Mouse (Mus musculus) small intestine, adult 2 months (tissue): Measurements from ENCODE around the gene Dnajc30. TPM values are rescaled to one million over a fixed set of nuclear protein-coding genes. Genes with fewer than 3 reads are reported as not detected.

Experiments
- H3K27ac ChIP-seq: fragments of 200-500 bp; 2 replicates; pipeline ENCODE4 v1.5.1; 2012; ENCODE audit warnings: low read depth, low read length, control low read depth, inconsistent platforms; ENCODE audit not compliant: insufficient read depth
- H3K27me3 ChIP-seq: fragments of 200-500 bp; 2 replicates; pipeline ENCODE4 v1.6.1; 2012; ENCODE audit warnings: mild to moderate bottlenecking, moderate library complexity, low read length, inconsistent platforms; ENCODE audit not compliant: control insufficient read depth, insufficient read depth
- H3K36me3 ChIP-seq: fragments of 200-500 bp; 2 replicates; pipeline ENCODE4 v1.6.1; 2012; ENCODE audit warnings: mild to moderate bottlenecking, low read length, control low read depth, inconsistent platforms; ENCODE audit not compliant: control insufficient read depth, insufficient read depth
- H3K4me1 ChIP-seq: fragments of 200-500 bp; 2 replicates; pipeline ENCODE4 v1.6.1; 2012; ENCODE audit warnings: low read length, inconsistent platforms, mixed read lengths; ENCODE audit not compliant: control insufficient read depth, insufficient read depth, insufficient read length
- H3K4me3 ChIP-seq: fragments of 200-500 bp; 2 replicates; pipeline ENCODE4 v1.5.1; 2012; ENCODE audit warnings: low read depth, mild to moderate bottlenecking, control low read depth, inconsistent platforms, low read length, moderate library complexity
- CTCF ChIP-seq: fragments of 200-500 bp; IDR thresholded peaks from 2 replicates; pipeline ENCODE4 v1.5.1; 2012; ENCODE audit warnings: low read depth, mild to moderate bottlenecking, control low read depth, inconsistent platforms, low read length, moderate library complexity, mixed read lengths; ENCODE audit not compliant: insufficient replicate concordance, insufficient read length; ENCODE audit errors: extremely low read depth
- POLR2A ChIP-seq: fragments of 200-500 bp; IDR thresholded peaks from 2 replicates; pipeline ENCODE4 v1.6.1; 2012; ENCODE audit warnings: low read depth, mild to moderate bottlenecking, control low read depth, inconsistent platforms, low read length, moderate library complexity
- WGBS: fragments of 180-500 bp; shearing (Covaris S2); methylation state at CpG from one replicate; pipeline ENCODE4 v1.1.7; 2018; 5-methylcytosine and 5-hydroxymethylcytosine counted together
- polyA plus RNA-seq: library from polyadenylated mRNA; depleted of rRNA; stranded (reverse); fragments of >200 nt; gene quantifications from 2 replicates; pipeline ENCODE4 v1.2.3, GENCODE M21; 2012

Dnajc30 gene
- polyA plus RNA-seq, 1 experiment = 46.4 TPM

DNA sequence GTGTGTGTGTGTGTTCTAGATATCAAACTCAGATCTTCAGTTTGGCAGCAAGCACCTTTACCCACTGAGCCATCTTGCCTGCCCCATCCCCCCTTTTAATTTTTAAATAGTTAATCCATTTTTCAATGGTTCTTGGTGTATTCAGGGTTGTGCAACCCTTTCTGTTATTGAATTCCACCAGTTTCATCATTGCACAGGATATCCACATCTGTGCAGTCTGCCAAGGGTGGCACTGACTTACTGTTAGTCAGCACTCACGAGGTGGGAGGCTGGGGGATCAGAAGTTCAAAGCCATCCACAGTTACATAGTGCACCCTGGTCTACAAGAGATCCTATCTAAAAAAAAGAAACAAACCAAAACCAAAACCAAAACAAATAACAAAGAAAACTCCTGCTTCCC, 37.0 kb downstream of the Dnajc30 start:
- no peak overlapping the region for H3K27ac ChIP-seq
- TF ChIP-seq CTCF (no peak), POLR2A (no peak)

DNA sequence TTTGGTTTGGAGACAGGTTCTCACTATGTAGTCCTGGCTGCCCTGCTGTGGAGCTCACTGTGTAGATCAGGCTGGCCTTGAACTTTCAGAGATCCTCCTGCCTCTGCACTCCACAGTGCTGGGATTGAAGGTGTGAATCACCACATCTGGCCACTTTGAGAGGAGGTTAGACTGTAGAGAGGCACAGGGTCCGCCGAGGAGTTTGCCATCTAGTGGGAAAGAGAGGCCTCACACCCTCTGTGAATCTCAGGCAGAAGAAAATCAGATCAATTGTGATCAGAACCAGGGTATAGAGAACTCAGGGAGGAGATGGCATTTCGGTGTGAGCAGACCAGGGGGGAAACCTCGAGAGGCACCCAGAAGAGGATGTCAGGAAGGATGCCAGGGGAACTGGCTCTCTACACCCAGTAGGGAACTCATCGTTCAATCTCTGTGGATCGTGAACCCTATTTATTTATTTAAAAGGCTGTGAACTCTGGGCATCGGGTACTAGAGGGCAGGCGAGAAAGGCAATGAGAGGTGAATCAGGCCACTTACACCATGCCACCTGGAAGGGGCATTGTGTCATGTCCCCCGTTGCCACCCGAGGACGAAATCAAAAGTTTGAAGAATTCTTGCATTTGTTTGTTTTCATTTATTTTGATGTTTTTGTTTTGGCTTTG, 40.1 kb downstream of the Dnajc30 start:
- Histone ChIP-seq H3K27ac (no peak overlapping the region), H3K36me3 (no peaks in the 10 kb centered on the region), H3K4me1 (peaks cover 6% of the 10 kb centered on the region), H3K4me3 (no peak overlapping the region), H3K27me3 (no peaks in the 10 kb centered on the region)
- 61% methylated on average over 11 of the region's 11 CpGs for WGBS
- no peak for TF ChIP-seq POLR2A
- TF ChIP-seq CTCF = peak; percentile 56; the same call in 1 of the 2 replicates

More for the DNA sequence above, 37.0 kb downstream of the Dnajc30 start:
- peaks cover 3% of the 10 kb centered on the region; the same call in 1 of the 2 replicates for H3K4me1 ChIP-seq
- WGBS = 32% methylated on average over 1 of the region's 1 CpGs
- H3K4me3 ChIP-seq = no peak overlapping the region
- H3K27me3 ChIP-seq = no peaks in the 10 kb centered on the region
- H3K36me3 ChIP-seq = no peaks in the 10 kb centered on the region

DNA sequence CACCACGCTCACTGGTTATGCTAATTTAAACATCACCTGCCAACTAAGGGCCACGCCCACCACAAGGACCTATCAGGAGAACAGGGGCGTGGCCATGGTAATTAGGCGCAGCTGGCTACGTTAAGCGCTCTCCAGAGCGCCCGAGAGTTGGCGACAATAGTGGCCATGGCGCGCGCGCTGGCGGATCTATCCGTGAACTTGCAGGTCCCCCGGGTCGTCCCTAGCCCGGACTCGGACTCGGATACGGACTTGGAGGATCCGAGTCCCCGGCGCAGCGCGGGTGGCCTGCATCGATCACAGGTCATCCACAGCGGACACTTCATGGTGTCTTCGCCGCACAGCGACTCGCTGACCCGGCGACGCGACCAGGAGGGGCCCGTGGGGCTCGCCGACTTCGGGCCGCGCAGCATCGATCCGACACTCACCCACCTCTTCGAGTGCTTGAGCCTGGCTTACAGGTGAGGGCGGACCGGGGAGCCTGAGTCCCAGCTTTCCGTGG, 42.8 kb downstream of the Dnajc30 start:
- WGBS = under 1% methylated on average over 48 of the region's 48 CpGs
- peaks cover 12% of the 10 kb centered on the region for H3K4me1 ChIP-seq
- H3K36me3 ChIP-seq = no peaks in the 10 kb centered on the region
- H3K4me3 ChIP-seq = peak overlapping the region; percentile 91
- peak overlapping the region; percentile 81 for H3K27ac ChIP-seq
- TF ChIP-seq CTCF = no peak
- peak; percentile 98 for TF ChIP-seq POLR2A
- no peaks in the 10 kb centered on the region for H3K27me3 ChIP-seq

DNA sequence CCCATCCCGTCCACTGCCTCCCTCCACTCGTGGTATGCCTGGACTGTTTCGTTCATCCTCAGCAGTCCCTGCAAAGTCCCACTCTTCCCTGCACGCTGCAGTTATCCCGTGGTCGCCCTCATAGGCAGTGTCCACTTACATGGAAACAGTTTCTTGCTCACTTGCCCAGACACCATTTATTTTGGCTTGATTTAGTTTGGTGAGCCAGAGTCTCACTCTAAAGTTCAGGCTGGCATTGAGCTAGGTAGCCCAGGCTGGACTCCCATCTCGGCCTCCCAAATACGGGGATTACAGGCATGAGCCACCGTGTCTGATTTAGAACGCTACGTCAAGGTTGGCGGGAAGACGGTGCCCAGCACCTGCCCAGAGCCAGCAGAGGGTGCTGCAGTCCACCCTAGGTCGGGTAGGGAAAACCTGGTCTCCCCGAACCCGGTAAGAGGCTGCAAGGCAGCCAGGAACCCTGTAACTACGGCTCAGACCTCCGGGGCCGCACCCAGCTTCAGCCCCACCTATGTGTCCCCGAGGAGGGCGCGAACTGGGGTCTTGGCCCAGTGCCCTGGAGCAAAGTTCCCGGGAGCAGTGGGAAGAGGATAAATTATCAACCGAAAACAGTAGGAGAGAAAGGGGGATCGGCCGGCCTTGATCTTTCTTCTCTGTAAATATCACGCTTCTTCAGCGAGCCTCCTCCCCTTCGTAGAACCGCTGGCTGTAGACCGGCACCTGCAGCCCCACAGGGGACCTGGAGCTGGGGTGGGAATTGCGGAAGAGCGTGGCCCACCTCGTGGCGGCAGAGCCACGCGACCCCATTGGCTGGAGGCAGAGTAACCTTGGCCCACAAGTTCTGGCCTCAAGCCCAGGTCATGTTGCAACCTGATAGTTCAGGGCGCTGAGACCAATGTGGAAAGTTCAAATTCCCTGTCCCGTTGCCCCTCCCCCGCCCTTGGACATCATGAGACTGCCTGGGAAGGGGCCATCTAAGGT, 43.8 kb downstream of the Dnajc30 start:
- Histone ChIP-seq H3K4me3 (peak overlapping the region; percentile 91), H3K27me3 (no peaks in the 10 kb centered on the region), H3K4me1 (peaks cover 12% of the 10 kb centered on the region), H3K27ac (peak overlapping the region; percentile 81), H3K36me3 (0 out of 2 replicates have a peak, but pooled peaks cover under 1% of the 10 kb centered on the region)
- TF ChIP-seq CTCF (peak; percentile 74; the same call in 1 of the 2 replicates), POLR2A (0 out of 2 replicates have a peak, but pooled peaks have one; percentile 14)
- 2% methylated on average over 40 of the region's 40 CpGs for WGBS

DNA sequence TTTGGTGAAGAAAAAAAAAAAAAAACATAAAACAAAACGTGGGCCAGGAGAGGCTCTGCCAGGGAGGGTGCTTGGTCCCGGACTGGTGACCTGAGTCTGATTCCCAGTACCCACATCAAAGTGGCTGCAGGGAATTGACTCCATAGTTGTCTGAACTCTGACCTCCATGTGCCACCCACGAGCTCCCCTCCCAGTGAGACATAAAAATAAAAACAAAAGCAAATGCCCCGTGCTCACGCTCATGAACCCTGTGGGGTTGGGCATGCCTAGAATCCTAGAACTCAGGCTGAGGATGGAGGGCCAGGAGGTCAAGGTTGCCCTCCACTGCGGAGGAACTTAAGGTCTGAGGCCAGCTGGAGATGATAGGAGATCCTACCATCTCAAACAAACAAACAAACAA, 45.0 kb downstream of the Dnajc30 start:
- Histone ChIP-seq H3K4me3 (peak overlapping the region; percentile 91), H3K27ac (peak overlapping the region; percentile 81), H3K36me3 (peaks cover 8% of the 10 kb centered on the region), H3K4me1 (peaks cover 12% of the 10 kb centered on the region), H3K27me3 (no peaks in the 10 kb centered on the region)
- 19% methylated on average over 6 of the region's 6 CpGs for WGBS
- TF ChIP-seq CTCF (no peak), POLR2A (no peak)

DNA sequence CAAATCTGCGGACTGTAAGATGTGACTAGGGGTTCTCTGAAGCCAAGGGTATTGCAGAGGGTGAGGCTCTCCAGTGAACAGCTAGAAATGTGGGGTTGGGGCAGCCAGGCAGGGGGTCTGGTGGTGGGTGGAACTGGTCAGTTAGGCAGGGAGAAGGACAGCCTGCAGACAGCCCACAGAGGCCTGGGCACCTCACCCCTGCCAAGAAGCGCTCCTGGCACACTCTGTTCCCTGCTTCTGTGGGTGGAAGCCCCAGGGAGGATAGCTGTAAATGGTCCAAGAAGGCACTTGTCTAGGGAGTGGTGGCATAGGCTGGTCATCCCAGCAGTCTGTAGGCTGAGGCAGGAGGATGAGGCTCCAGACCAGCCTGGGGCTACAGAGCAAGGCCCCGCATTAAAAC, 45.4 kb downstream of the Dnajc30 start:
- Histone ChIP-seq H3K4me1 (peaks cover 14% of the 10 kb centered on the region), H3K4me3 (peak overlapping the region; percentile 91; the same call in 1 of the 2 replicates), H3K36me3 (peaks cover 11% of the 10 kb centered on the region), H3K27ac (peak overlapping the region; percentile 81), H3K27me3 (no peaks in the 10 kb centered on the region)
- TF ChIP-seq POLR2A (no peak), CTCF (no peak)
- 67% methylated on average over 3 of the region's 3 CpGs for WGBS
